Mouse (Mus musculus): Measurements from ENCODE around the gene Erlin1. TPM values are rescaled to one million over a fixed set of nuclear protein-coding genes. Genes with fewer than 3 reads are reported as not detected.

Gene Erlin1
- total RNA-seq, 2 experiments from 2014 or later = 6.0 to 7.3 TPM

- intact Hi-C loops (cut with DNase I) = no loop called here
- no peak for DNase-seq
These were observed 4.9 kb downstream of the Erlin1 start for GRCm38 (mm10) chr19:44064734-44065133.

GRCm38 (mm10) chr19:44063773-44064172 lies 5.8 kb downstream of the Erlin1 start:
- intact Hi-C loops (cut with DNase I) = no loop called here
- no peak for DNase-seq

GRCm38 (mm10) chr19:44060226-44060625 lies 9.4 kb downstream of the Erlin1 start:
- intact Hi-C loops (cut with DNase I) = no loop called here
- DNase-seq = no peak

GRCm38 (mm10) chr19:44055173-44055826 lies 14.3 kb downstream of the Erlin1 start:
- no peak for DNase-seq
- intact Hi-C loops (cut with DNase I) = no loop called here

GRCm38 (mm10) chr19:44050388-44050787 lies 19.2 kb downstream of the Erlin1 start:
- intact Hi-C loops (cut with DNase I) = no loop called here
- DNase-seq = no peak

DNA sequence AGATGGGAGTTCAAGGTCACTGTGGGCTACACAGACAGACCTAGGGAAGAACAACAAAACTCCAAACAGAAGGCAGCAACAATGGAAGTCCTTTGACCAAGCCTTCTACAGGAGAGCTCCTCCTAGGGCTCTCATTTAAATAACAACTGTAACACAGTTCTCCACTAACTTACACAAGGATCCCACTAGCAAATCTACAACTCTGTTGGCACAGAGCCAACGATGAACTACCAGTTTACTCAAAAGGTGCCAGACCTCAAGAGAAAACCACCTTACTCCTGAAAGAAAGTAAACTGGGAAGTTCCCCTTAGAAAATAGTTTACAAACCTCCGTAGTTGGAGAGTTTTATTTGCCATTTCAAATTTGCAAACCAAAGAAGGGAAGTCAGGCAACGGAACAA lies 20.3 kb downstream of the Erlin1 start:
- intact Hi-C loops (cut with DNase I) = no loop called here
- no peak for DNase-seq

DNA sequence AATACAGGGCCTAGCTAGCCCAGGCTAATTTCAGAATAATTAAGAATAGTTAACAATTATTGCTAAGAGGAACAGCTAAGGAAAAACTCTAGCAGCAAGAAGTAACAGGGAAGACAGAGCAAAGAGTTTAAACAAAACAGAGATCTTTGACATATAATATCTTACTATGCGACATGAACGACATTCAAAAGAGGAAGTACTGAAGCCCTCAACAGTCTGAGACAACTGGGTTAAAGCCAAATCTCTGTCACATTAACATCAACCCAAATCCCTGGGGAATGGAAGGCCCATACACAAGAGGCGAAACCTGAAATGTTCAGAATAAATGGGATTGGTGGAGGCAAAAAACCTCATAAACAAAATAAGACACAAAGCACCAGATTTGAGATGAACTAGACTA lies 23.7 kb downstream of the Erlin1 start:
- intact Hi-C loops (cut with DNase I) = no loop called here
- no peak for DNase-seq

DNA sequence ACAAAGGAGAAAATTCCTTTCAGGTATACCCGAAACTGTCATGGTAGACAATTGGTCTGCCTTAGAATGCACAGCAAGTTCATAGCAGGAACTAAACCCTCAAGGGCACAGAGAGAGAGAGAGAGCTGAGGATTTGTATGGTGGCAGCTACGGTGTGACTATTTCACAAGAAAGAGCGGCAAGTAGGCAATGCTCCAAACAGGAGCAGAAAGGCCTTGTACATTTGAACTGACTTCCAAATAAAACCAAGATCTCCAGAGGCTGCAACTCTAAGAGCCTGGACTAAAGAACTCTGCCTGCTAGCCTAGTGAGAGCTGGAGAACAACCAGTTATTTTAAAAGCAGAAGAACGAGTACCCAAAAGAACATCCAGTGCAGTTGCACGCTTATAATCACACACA lies 27.5 kb downstream of the Erlin1 start:
- intact Hi-C loops (cut with DNase I) = no loop called here
- DNase-seq = no peak

DNA sequence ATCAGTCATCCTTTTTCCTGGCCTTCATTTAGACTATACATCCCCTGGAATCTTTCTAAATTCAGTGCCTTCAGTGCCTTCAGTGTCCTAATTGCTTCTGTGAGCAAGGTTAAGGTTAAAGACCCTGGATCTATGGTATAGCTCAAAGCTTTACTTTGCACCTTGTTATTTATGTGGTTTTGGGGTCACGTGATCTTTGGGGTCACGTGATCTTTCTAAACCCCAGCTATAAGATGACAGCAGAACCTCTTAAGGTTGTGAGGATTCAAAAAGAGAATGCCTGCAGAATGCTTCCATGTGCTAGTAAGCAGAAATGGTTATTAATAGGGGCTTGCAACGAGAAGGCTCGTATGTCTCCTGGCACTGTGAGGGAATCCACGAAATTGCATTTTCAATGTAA lies 36.2 kb downstream of the Erlin1 start:
- intact Hi-C loops (cut with DNase I) = no loop called here

DNA sequence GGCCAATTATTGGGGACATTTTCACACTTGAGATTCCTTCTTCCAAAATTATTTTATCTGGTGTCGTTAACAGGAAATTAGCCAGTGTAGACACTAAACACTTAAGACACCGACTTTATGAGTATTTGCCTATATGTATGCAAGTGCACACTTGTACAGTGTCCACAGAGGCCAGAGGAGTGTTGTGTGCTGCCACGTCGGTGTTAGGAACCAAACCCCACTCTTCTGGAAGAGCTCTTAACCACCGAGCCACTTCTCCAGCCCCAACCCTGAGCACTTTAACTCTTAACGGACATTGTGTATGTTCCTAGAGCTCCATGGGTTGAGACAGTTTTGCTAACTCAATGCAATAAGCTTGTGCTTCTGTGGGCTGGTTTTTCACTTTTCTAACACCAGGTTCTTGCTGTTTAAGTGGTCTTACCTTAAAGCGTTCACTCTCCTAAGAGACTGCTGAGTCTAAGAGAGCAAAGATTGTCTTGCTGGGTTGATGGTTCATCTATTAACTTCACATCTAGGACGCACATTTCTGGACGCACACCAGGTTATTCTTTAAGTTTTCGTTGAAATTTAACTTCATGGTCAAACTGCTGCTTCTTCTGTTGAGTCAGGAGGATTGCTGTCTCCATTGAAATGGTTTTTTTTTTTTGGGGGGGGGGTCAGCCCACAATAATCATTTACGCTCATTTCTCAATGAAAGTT lies 37.4 kb downstream of the Erlin1 start:
- intact Hi-C loops (cut with DNase I) = no loop called here
- no peak for DNase-seq

More for the DNA sequence above, 36.2 kb downstream of the Erlin1 start:
- DNase-seq = no peak

- DNase-seq = no peak
- intact Hi-C loops (cut with DNase I) = no loop called here
These were observed 39.6 kb downstream of the Erlin1 start for GRCm38 (mm10) chr19:44030024-44030423.

DNA sequence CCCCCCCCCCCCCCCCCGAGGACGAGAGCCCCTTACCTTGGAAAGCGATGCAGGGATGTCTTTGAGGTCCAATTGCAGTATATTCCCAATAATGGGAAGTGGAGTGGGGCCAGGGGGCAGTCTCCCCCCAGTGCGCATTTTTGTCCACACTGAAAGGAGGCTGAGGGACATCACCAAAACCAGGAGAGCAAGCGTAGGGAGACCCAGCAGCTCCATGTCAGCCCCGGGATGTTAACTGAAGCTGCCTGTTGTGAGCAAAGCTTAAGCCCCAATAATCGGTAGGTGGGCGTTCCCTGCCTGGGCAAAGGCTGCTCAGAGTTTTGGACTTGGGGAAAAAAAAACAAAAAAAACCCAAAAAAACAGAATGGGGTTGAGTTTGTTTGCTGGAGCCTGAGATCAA lies 40.6 kb downstream of the Erlin1 start, which contains the start of gene Cyp2c23:
Cyp2c23 (minus strand) TSS at position 237 of the 400 bp plus-strand sequence.
- intact Hi-C loops (cut with DNase I) = no loop called here

DNA sequence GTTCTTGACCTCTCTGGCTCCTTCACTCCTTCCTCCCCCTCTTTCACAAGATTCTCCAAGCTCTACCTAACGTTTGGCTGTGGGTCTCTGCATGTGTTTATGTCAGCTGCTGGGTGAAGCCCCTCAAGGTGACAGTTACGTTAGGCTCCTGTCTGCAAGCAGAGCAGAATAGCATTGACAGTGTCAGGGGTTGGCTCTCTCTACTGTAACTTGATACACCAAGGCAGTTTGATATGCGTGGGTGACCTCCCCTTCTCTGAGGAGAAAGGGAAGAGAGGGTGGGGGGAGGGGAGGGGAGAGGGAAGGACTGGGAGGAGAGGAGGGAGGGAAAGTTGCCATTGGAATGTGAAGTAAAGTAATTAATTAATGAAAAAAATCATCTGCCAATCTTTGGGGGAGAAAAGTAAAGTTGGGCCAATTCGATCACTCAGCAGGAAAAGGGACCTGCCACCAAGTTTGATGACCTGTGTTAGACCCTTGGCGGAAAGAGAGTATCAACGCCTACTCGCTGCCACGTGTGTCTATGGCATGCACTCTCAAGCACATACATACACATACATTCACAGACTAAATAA lies 42.5 kb downstream of the Erlin1 start:
- no peak for DNase-seq

More for the DNA sequence above, 40.6 kb downstream of the Erlin1 start, which contains the start of gene Cyp2c23:
- no peak for DNase-seq

DNA sequence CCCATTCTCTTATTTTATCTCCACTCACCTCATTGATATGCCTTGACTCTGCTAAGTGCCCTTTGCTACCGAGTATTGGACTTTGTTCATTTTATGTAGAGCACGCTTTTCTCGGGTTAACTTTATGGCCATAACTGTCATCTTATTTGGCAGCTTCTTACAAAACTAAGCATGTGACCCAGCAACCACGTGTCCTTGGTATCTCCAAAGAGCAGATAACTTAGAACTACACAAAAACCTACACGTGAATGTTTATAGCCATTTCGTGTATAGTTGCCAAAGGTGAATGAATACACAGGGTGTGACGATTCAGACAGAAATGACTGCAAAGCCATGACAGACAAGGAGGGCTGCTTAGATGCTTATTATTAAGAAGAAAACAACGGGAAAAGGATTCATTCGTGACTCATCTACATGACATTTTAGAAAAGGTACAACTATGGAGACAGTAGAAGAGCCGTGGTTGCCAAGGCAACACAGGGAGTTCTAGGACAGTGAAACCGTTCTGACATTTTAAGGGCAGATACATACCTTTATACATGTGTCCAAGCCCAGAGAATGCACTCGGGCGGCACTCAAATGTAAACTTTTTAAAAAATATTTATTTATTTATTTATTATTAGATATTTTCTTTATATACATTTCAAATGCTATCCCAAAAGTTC lies 44.5 kb downstream of the Erlin1 start:
- no peak for DNase-seq
- intact Hi-C loops (cut with DNase I) = no loop called here

More for the DNA sequence above, 42.5 kb downstream of the Erlin1 start:
- intact Hi-C loops (cut with DNase I) = no loop called here

DNA sequence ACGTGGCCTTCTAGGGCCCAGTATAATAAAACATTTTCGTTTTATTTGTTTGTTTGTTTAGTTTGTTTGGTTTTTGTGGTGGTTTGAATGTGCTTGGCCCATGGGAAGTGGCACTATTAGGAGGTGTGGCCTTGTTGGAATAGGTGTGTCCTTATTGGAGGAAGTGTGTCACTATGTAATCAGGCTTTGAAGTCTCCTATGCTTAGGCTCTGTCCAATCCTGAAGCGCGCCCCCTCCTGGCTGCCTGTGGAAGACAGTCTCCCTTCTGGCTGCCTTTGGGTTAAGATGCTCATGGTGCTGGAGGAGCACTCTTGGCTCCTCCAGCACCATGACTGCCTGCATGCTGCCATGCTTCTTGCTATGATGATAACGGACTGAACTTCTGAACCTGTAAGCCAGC lies 46.5 kb downstream of the Erlin1 start:
- peak in 1 of 2 experiments; percentile 9 for DNase-seq
- intact Hi-C loops (cut with DNase I) = no loop called here

DNA sequence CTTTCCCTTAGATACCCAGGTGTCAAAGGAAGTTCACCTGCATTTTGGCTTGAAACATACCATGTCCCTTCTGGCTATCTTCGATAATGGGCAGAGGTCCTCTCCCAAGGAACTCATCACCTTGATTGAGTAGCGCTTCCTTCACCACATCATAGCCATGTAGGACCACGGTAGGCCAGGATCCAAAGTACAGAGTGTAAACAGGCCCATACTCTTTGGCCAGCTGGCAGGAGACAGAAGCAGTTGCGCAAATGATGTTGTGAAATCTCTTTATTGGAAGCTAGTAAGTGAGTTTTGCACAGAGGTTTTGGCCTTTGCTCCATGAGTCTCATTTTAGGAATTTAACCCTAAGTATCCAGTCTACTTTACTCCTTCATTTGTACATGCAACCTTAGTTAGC lies 48.1 kb downstream of the Erlin1 start:
- intact Hi-C loops (cut with DNase I) = no loop called here
- peak; percentile 58 to 64 for DNase-seq

- intact Hi-C loops (cut with DNase I) = no loop called here
- no peak for DNase-seq
These were observed 49.8 kb downstream of the Erlin1 start for GRCm38 (mm10) chr19:44019739-44020138.

- DNase-seq = no peak
- intact Hi-C loops (cut with DNase I) = no loop called here
These were observed 55.7 kb downstream of the Erlin1 start for GRCm38 (mm10) chr19:44013862-44014261.

DNA sequence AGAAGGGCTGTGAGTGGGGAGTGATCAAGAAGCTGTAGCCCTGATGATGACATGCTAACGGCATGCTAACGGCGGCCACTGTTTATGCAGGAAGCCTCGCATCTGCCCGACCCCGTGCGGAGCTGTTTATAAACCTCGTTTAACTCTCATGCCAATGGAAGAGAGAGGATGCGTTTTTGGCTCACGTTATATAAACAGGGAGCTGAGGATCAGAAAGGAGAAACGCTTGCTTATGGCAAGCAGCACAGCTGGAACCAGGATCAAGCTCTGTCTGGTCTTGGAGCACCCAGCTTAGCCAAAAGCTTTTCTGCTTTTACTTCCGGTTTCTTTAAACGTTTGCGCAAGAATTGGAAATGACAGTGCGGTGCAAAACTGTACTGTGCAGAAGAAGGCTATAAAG lies 60.8 kb downstream of the Erlin1 start:
- intact Hi-C loops (cut with DNase I) = no loop called here
- no peak for DNase-seq

DNA sequence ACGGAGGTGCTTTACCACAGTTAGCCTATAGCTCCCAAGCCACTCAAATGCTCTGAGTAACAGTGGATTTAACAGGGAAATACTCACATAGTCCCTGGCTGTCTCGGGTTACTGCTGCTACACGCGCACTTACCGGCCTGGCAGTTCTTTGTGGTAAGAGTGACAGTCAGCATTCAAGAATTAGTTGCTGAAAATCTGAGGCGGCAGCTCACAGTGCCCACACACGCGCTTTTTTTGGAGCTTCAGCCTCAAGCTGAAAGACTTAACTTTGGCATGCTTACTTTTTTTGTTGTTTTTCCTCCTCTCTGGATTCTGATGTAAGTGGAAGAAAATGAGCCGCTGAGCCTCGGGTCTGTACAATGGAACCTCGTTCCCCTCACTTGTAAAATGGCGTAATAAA lies 62.4 kb downstream of the Erlin1 start:
- intact Hi-C loops (cut with DNase I) = no loop called here
- DNase-seq = no peak

DNA sequence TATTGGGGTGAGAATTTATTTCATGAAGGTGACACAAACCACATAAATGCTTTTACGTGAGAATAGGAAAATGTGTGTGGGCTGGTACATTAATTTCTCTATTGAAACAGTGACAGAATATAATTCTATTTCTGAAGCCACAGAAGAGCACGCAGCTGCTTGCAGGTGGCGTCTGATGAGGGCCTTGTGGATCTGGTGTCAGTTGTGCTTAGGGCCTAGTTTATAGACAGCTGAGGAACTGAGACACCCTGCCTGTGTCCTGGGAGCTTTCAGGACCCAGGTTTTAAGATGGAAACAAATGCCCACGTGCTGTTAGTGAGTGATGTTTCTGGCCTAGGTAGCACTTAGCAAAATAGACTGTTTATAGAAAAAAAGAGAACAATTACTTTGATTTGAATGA lies 64.6 kb downstream of the Erlin1 start:
- DNase-seq = no peak
- intact Hi-C loops (cut with DNase I) = no loop called here

All from heart, postnatal 14 days (tissue).